24 mouse cellular contexts compared by ENCODE assay signal in genomic region chr10:95347776-95348175, GRCm38 (mm10).
"Had no signal": no experiment of that assay in that cellular context is flagged by ENCODE, and none has a peak within 500 bp of the region (broad histone marks: within the 10 kb centered on the region; RNA-seq: fewer than 3 reads in every experiment).

No protein-coding gene starts in this region.

- H3K36me3 ChIP-seq: embryonic facial prominence, embryonic 10.5 days; embryonic facial prominence, embryonic 12.5 days; embryonic facial prominence, embryonic 13.5 days; embryonic facial prominence, embryonic 15.5 days; forebrain, embryonic 10.5 days; forebrain, embryonic 12.5 days; forebrain, embryonic 15.5 days; heart, embryonic 10.5 days; heart, embryonic 12.5 days had no signal

- DNase-seq: cerebellum, adult 9-11 months; cerebellum, postnatal 10 days; cerebellum, postnatal 14 days; cerebellum, postnatal 25 days; cerebellum, postnatal 36 days; embryo, embryonic 11 days; forebrain, postnatal 0 days; gastrocnemius, adult 2 months; gastrocnemius, postnatal 10 days; gastrocnemius, postnatal 14 days; gastrocnemius, postnatal 25 days; gastrocnemius, postnatal 36 days; heart, adult 18-20 months had no signal

- H3K9ac ChIP-seq: embryonic facial prominence, embryonic 12.5 days; embryonic facial prominence, embryonic 13.5 days; embryonic facial prominence, embryonic 15.5 days; forebrain, embryonic 12.5 days; forebrain, embryonic 13.5 days; forebrain, embryonic 15.5 days; forebrain, postnatal 0 days; heart, embryonic 12.5 days had no signal

- H3K4me1 ChIP-seq: embryonic facial prominence, embryonic 10.5 days; embryonic facial prominence, embryonic 12.5 days; embryonic facial prominence, embryonic 13.5 days; embryonic facial prominence, embryonic 15.5 days; forebrain, embryonic 10.5 days; forebrain, embryonic 12.5 days; forebrain, embryonic 13.5 days; forebrain, embryonic 15.5 days; heart, embryonic 12.5 days had no signal

- H3K4me3 ChIP-seq: embryonic facial prominence, embryonic 10.5 days; embryonic facial prominence, embryonic 12.5 days; embryonic facial prominence, embryonic 13.5 days; embryonic facial prominence, embryonic 15.5 days; erythroblast, embryonic 14.5 days; forebrain, embryonic 10.5 days; forebrain, embryonic 12.5 days; forebrain, embryonic 13.5 days; forebrain, embryonic 15.5 days; gastrocnemius, adult 2 months; heart, embryonic 10.5 days; heart, embryonic 12.5 days had no signal

- H3K27me3 ChIP-seq: embryonic facial prominence, embryonic 12.5 days; embryonic facial prominence, embryonic 13.5 days; embryonic facial prominence, embryonic 15.5 days; forebrain, embryonic 12.5 days; forebrain, embryonic 13.5 days; forebrain, embryonic 15.5 days; heart, embryonic 12.5 days had no signal

- H3K27ac ChIP-seq: embryonic facial prominence, embryonic 10.5 days; embryonic facial prominence, embryonic 12.5 days; embryonic facial prominence, embryonic 13.5 days; embryonic facial prominence, embryonic 15.5 days; forebrain, embryonic 10.5 days; forebrain, embryonic 12.5 days; forebrain, embryonic 13.5 days; forebrain, embryonic 15.5 days; gastrocnemius, adult 2 months; heart, embryonic 10.5 days had no signal
